Mouse (Mus musculus): Measurements from ENCODE around the gene Espnl.

Gene Espnl

GRCm38 (mm10) chr1:91350841-91351240 lies 29.0 kb downstream of the Espnl start, which contains the start of gene Klhl30:
TSS of gene Klhl30 (plus strand) at chr1:91351016.
- no peak for TF ChIP-seq GATA4 (IDR thresholded peaks at IDR 0.05; ENCODE audit: insufficient replicate concordance, low read length)

DNA sequence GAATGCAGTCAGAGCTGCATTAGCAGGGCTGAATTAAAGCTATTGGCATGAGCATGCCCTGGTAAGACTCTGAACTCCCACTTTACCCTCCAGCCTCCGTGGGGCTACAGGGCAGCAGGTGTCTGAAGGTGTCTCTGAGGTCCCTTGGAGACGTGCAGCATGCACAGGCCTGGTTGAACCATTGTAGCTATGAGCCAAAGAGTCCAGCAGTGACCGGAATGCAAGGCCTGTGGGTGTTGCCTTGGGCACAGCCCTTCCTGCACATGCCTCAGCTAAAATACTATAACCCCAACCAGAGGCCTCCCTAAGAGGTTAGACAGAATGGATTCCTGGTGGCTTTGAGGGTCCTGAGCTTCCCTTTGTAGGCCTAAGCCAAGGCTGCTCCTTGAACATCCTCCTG lies 29.4 kb downstream of the Espnl start:
- no peak for TF ChIP-seq GATA4 (IDR thresholded peaks at IDR 0.05; ENCODE audit: insufficient replicate concordance, low read length)

DNA sequence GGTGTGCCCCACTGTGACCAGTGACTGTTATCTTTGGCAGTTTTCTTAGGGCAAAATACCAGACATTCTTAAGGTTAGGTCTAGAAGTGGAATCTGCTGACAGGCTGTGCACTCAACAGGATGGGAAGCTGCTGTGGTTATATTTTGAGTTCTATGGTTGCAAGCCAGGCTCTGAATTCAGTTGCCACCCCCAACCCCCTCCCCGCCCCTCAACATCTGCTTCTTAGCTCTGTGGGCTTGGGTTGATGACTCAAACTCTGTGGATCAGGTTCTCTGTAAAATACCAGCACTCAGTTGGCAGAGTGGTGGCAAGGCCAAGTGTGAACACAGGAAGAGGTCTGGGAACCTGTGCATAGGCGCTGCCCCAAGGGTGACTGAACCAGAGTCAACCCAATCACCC lies 30.4 kb downstream of the Espnl start:
- TF ChIP-seq GATA4 (IDR thresholded peaks at IDR 0.05; ENCODE audit: insufficient replicate concordance, low read length): no peak

DNA sequence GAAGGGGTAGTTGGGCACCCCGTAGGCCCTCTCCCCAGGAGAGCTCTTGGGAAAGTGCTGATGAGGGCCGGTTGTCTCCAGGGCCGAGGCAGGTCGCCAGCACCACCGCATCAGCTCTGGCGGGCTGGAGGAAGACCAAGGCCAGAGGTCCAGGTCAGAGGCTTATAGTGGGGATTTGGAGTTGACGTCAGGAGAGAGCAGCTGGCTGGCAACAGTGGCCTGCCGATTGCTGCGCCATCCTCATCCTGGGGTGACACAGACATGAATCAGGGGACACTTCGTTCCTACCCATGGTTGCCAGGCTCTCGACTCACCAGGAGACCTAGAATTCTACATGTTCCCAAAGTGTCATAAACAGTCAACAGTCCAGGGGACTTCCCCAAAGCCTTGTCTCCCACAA lies 34.2 kb downstream of the Espnl start:
- TF ChIP-seq GATA4 (IDR thresholded peaks at IDR 0.05; ENCODE audit: insufficient replicate concordance, low read length): no peak

DNA sequence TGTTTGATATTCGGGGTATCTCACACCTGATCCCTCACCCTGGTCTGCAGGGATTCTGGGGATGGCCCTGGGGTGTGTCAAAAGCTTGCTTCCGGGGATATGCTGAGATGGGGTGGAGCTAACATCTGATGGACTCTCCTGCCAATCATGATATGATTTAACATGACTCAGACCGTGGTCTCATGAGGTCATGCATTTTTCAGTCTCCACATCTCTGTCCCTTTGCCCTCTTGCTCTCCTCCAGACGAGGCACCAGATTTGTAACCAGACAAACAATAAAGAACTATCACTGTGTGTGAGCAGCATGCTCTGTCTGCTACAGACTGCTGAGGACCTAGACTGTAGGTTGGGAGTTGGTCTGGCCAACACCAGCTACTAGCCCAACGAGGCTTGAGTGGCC lies 40.2 kb downstream of the Espnl start:
- no peak for TF ChIP-seq GATA4 (IDR thresholded peaks at IDR 0.05; ENCODE audit: insufficient replicate concordance, low read length)

- no peak for TF ChIP-seq GATA4 (IDR thresholded peaks at IDR 0.05; ENCODE audit: insufficient replicate concordance, low read length)
Measured at GRCm38 (mm10) chr1:91364822-91365644, 43.2 kb downstream of the Espnl start.

DNA sequence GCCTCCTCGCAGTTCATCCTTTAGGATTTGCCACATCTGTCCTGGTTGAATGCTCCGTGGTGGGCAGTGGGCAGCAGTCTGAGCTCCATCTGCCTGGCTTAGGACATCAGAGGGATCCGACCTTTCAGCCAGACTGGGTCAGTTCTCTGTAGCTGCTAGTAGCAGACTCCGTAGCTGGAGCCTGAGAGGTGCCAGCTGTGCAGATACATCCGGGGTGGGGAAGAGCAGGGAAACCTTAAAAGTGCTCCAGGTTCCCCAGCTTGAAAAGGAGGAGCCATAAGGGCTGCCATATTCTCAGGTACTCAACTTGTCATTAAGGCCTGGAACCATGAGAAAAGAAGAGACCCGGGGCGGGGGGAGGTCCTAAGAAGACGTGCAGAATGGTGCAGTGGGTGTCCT lies 43.9 kb downstream of the Espnl start:
- TF ChIP-seq GATA4 (IDR thresholded peaks at IDR 0.05; ENCODE audit: insufficient replicate concordance, low read length): no peak

DNA sequence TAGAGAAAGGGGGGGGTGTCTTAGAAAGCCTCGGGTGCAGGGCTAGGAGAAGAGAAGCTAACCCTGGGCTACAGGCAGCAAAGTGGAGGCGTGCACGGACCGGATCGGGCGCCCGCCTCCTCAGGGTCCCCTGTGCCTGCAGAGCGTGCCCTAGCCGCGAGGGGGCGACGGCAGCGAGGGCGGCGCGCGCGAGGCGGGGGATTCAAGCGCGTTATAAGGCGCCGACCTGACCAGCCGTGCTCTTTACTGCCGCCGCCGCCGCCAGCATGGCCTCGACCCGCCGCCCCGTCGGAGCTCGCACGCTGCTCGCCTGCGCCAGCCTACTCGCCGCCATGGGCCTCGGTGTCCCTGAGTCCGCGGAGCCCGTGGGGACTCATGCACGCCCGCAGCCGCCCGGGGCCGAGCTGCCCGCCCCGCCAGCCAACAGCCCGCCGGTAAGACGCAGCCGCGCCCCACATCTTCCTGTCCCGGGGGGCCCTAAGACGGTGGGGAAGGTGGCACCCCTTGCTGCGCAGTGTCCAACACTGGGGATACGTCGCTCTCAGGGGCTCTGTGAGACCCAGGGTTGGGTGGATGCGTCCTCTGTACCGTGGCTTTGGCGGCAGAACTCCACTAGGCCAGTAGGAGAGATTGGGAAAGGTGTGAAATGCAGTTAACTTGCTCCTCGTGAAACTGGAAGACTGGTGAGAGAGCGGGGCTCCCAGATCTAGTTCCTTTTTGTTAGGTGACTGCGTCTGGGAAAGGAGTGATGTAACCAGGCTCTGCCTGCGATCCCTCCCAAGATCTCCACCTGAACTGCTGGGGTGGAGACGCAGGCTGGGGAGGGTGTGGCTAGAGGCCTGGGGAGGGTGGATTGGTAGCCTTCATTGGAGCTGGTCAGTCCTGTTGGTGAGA lies 44.6 kb downstream of the Espnl start, which contains the start of gene Erfe:
Gene Erfe, plus strand, starts transcription at position 216 of the 894 bp plus-strand sequence.
- TF ChIP-seq GATA4 (IDR thresholded peaks at IDR 0.05; ENCODE audit: insufficient replicate concordance, low read length): no peak

DNA sequence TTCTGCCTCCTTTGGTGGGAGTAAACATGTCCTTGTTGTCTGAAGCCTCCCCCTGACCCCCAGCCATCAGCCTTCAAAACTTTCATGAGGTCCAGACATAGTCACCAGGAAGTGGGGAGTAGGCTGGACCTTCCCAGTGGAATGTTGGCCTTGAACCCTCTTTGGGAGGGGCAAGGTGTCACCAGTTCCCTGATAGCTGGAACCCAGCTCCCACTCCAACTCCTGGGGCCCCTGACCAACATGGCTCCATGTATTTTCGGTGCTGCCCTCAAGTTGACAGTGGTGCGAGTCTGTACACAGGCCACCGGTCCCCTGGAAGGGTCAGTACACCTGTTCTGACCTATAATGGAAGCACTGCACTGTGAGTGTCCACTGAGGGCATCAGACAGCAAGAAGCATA lies 45.4 kb downstream of the Espnl start:
- no peak for TF ChIP-seq GATA4 (IDR thresholded peaks at IDR 0.05; ENCODE audit: insufficient replicate concordance, low read length)

DNA sequence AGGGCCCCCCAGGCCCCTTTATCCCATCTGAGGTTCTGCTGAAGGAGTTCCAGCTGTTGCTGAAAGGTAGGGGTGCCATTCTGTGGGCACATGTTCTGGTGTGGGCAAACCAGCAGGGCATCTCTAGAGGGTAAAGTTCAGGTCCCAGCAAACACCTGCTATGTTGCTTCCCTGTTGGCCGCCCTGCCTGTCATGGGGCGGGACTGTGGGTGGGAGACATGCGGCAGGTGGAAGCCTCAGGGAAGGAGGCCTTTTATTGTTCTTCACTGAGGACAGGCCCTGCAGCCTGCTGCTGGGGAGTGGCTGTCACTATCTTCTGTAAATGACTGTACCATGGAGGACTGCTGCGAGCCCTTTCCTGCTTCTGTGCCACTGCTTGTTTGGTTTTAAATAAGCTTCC lies 47.5 kb downstream of the Espnl start:
- no peak for TF ChIP-seq GATA4 (IDR thresholded peaks at IDR 0.05; ENCODE audit: insufficient replicate concordance, low read length)

GRCm38 (mm10) chr1:91370055-91370454 lies 48.2 kb downstream of the Espnl start:
- TF ChIP-seq GATA4 (IDR thresholded peaks at IDR 0.05; ENCODE audit: insufficient replicate concordance, low read length): no peak

GRCm38 (mm10) chr1:91373414-91373835 lies 51.5 kb downstream of the Espnl start:
- TF ChIP-seq GATA4 (IDR thresholded peaks at IDR 0.05; ENCODE audit: insufficient replicate concordance, low read length): no peak

DNA sequence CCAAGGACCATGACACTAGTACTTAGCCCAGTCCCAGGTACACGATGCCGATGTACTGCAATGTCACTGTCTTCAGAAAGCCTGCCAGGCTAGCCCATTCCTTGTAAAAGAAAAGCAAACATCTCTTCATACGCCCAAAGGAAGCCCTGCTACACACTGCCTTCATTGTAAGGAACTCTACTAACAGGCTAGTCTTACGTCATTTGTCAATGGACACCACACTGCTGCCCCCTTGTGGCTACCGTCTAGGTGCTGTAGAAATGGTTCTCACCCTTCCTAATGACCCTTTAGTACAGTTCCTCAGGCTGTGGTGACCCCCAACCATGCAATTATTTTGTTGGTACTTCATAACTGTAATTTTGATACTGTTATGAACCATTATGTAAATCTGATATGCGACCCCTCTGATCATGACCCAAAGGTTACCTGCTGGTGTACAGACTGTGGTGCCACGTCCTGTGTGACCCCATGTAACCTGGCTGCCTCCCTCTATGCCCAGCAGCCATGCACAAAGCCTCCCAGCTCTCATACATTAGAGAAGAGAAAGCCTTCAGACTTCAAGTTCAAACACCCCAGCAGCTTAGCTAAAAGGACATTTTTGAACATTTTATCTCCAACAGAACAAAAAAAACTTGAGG lies 58.7 kb downstream of the Espnl start:
- no peak for TF ChIP-seq GATA4 (IDR thresholded peaks at IDR 0.05; ENCODE audit: insufficient replicate concordance, low read length)

GRCm38 (mm10) chr1:91381091-91381471 lies 59.2 kb downstream of the Espnl start:
- TF ChIP-seq GATA4 (IDR thresholded peaks at IDR 0.05; ENCODE audit: insufficient replicate concordance, low read length): no peak

- no peak for TF ChIP-seq GATA4 (IDR thresholded peaks at IDR 0.05; ENCODE audit: insufficient replicate concordance, low read length)
Measured at GRCm38 (mm10) chr1:91390369-91390768, 68.5 kb downstream of the Espnl start.

DNA sequence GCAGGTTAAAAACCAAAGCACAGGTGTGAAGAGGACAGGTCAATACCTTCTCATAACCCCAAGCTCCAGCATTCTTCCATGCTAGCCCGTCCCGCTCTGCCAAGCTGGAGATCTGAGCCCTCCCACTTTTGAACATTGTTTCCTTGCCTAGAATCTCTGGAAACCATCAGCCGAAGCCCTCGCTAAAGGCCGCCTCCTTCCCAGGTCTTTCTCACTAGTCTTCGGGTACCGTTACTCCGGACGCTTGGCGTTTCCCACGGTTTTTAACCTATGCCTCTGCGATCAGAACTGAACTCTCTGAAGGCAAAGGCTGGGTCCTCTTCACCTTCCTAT lies 76.0 kb downstream of the Espnl start:
- no peak for TF ChIP-seq GATA4 (IDR thresholded peaks at IDR 0.05; ENCODE audit: insufficient replicate concordance, low read length)
